Mouse (Mus musculus): Measurements from ENCODE around the gene Notum. TPM values are rescaled to one million over a fixed set of nuclear protein-coding genes. Genes with fewer than 3 reads are reported as not detected.

Notum gene
- polyA plus RNA-seq, 1 experiment, result not detected

GRCm38 (mm10) chr11:120696568-120696967, 35.6 kb upstream of the Notum start:
- TF ChIP-seq CTCF (IDR thresholded peaks at IDR 0.05; ENCODE audit: insufficient read depth, low read depth, low read length), result no peak
- TF ChIP-seq POLR2A (IDR thresholded peaks at IDR 0.05; ENCODE audit: insufficient read depth, low read depth, low read length), result no peak
- H3K4me3 ChIP-seq (ENCODE audit: insufficient read depth, low read depth, low read length), result no peak overlapping the region
- WGBS, result 93% methylated on average over 6 of the region's 6 CpGs
- peaks cover 13% of the 10 kb centered on the region for H3K4me1 ChIP-seq (ENCODE audit: control insufficient read depth, insufficient read depth, low read length)
- no peak overlapping the region for H3K27ac ChIP-seq (ENCODE audit: insufficient read depth, low read depth, low read length)

- peaks cover 13% of the 10 kb centered on the region for H3K4me1 ChIP-seq (ENCODE audit: control insufficient read depth, insufficient read depth, low read length)
- H3K4me3 ChIP-seq (ENCODE audit: insufficient read depth, low read depth, low read length), result no peak overlapping the region
- TF ChIP-seq CTCF (IDR thresholded peaks at IDR 0.05; ENCODE audit: insufficient read depth, low read depth, low read length) (no peak), POLR2A (IDR thresholded peaks at IDR 0.05; ENCODE audit: insufficient read depth, low read depth, low read length) (no peak)
- no peak overlapping the region for H3K27ac ChIP-seq (ENCODE audit: insufficient read depth, low read depth, low read length)
- WGBS, result 59% methylated on average over 12 of the region's 12 CpGs
These were observed 34.7 kb upstream of the Notum start for GRCm38 (mm10) chr11:120695641-120696040.

GRCm38 (mm10) chr11:120695184-120695583, 34.2 kb upstream of the Notum start:
- no peak overlapping the region for H3K4me3 ChIP-seq (ENCODE audit: insufficient read depth, low read depth, low read length)
- H3K4me1 ChIP-seq (ENCODE audit: control insufficient read depth, insufficient read depth, low read length), result peaks cover 11% of the 10 kb centered on the region
- WGBS, result 45% methylated on average over 4 of the region's 4 CpGs
- TF ChIP-seq CTCF (IDR thresholded peaks at IDR 0.05; ENCODE audit: insufficient read depth, low read depth, low read length), result no peak
- TF ChIP-seq POLR2A (IDR thresholded peaks at IDR 0.05; ENCODE audit: insufficient read depth, low read depth, low read length), result no peak
- no peak overlapping the region for H3K27ac ChIP-seq (ENCODE audit: insufficient read depth, low read depth, low read length)

- no peak for TF ChIP-seq CTCF (IDR thresholded peaks at IDR 0.05; ENCODE audit: insufficient read depth, low read depth, low read length)
- no peak for TF ChIP-seq POLR2A (IDR thresholded peaks at IDR 0.05; ENCODE audit: insufficient read depth, low read depth, low read length)
- Histone ChIP-seq H3K4me1 (ENCODE audit: control insufficient read depth, insufficient read depth, low read length) (peaks cover 11% of the 10 kb centered on the region), H3K27ac (ENCODE audit: insufficient read depth, low read depth, low read length) (no peak overlapping the region), H3K4me3 (ENCODE audit: insufficient read depth, low read depth, low read length) (no peak overlapping the region)
- 82% methylated on average over 3 of the region's 3 CpGs for WGBS
These were observed 32.5 kb upstream of the Notum start for GRCm38 (mm10) chr11:120693461-120693860.

- WGBS, result 77% methylated on average over 4 of the region's 4 CpGs
- Histone ChIP-seq H3K4me3 (ENCODE audit: insufficient read depth, low read depth, low read length) (no peak overlapping the region), H3K4me1 (ENCODE audit: control insufficient read depth, insufficient read depth, low read length) (peaks cover 3% of the 10 kb centered on the region; the same call in 1 of the 2 replicates), H3K27ac (ENCODE audit: insufficient read depth, low read depth, low read length) (no peak overlapping the region)
- TF ChIP-seq CTCF (IDR thresholded peaks at IDR 0.05; ENCODE audit: insufficient read depth, low read depth, low read length) (no peak), POLR2A (IDR thresholded peaks at IDR 0.05; ENCODE audit: insufficient read depth, low read depth, low read length) (no peak)
These were observed 31.6 kb upstream of the Notum start for GRCm38 (mm10) chr11:120692471-120693011.

GRCm38 (mm10) chr11:120689365-120689764, 28.4 kb upstream of the Notum start:
- TF ChIP-seq CTCF (IDR thresholded peaks at IDR 0.05; ENCODE audit: insufficient read depth, low read depth, low read length) (no peak), POLR2A (IDR thresholded peaks at IDR 0.05; ENCODE audit: insufficient read depth, low read depth, low read length) (no peak)
- 81% methylated on average over 3 of the region's 3 CpGs for WGBS
- H3K4me1 ChIP-seq (ENCODE audit: control insufficient read depth, insufficient read depth, low read length), result no peaks in the 10 kb centered on the region; the same call in 1 of the 2 replicates
- no peak overlapping the region for H3K4me3 ChIP-seq (ENCODE audit: insufficient read depth, low read depth, low read length)
- no peak overlapping the region for H3K27ac ChIP-seq (ENCODE audit: insufficient read depth, low read depth, low read length)

GRCm38 (mm10) chr11:120686650-120687272, 25.8 kb upstream of the Notum start:
- Histone ChIP-seq H3K4me3 (ENCODE audit: insufficient read depth, low read depth, low read length) (no peak overlapping the region), H3K27ac (ENCODE audit: insufficient read depth, low read depth, low read length) (no peak overlapping the region), H3K4me1 (ENCODE audit: control insufficient read depth, insufficient read depth, low read length) (no peaks in the 10 kb centered on the region)
- TF ChIP-seq CTCF (IDR thresholded peaks at IDR 0.05; ENCODE audit: insufficient read depth, low read depth, low read length) (no peak), POLR2A (IDR thresholded peaks at IDR 0.05; ENCODE audit: insufficient read depth, low read depth, low read length) (no peak)
- 58% methylated on average over 20 of the region's 20 CpGs for WGBS

- WGBS, result 93% methylated on average over 2 of the region's 2 CpGs
- no peak overlapping the region for H3K27ac ChIP-seq (ENCODE audit: insufficient read depth, low read depth, low read length)
- H3K4me1 ChIP-seq (ENCODE audit: control insufficient read depth, insufficient read depth, low read length), result no peaks in the 10 kb centered on the region
- no peak overlapping the region for H3K4me3 ChIP-seq (ENCODE audit: insufficient read depth, low read depth, low read length)
- TF ChIP-seq POLR2A (IDR thresholded peaks at IDR 0.05; ENCODE audit: insufficient read depth, low read depth, low read length) (no peak), CTCF (IDR thresholded peaks at IDR 0.05; ENCODE audit: insufficient read depth, low read depth, low read length) (no peak)
These were observed 23.7 kb upstream of the Notum start for GRCm38 (mm10) chr11:120684660-120685059.

GRCm38 (mm10) chr11:120684086-120684485, 23.1 kb upstream of the Notum start:
- Histone ChIP-seq H3K4me1 (ENCODE audit: control insufficient read depth, insufficient read depth, low read length) (no peaks in the 10 kb centered on the region), H3K4me3 (ENCODE audit: insufficient read depth, low read depth, low read length) (no peak overlapping the region), H3K27ac (ENCODE audit: insufficient read depth, low read depth, low read length) (no peak overlapping the region)
- WGBS, result 85% methylated on average over 2 of the region's 2 CpGs
- TF ChIP-seq POLR2A (IDR thresholded peaks at IDR 0.05; ENCODE audit: insufficient read depth, low read depth, low read length), result no peak
- TF ChIP-seq CTCF (IDR thresholded peaks at IDR 0.05; ENCODE audit: insufficient read depth, low read depth, low read length), result no peak
